In the genomic region with DNA sequence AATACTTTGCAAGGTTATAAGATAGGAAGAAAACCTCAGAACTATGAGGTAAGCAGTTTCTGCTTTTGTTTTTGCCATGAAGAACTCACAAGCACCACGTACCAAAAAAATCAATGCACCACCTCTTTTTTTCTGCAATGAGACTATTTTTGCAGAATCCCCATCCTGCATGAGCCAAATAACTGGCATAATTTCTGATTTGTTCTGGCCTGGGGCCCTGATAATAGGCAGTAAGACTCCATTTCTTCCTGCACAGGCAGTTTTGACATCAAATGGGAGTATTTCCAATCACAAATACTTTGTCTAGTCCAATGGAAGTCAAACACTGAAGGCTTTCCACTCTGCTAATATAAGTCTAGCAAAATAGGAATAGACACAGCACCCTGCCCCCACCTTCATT, we compare ENCODE assay signal across 23 mouse cellular contexts. TPM values are rescaled to one million over a fixed set of nuclear protein-coding genes. Genes with fewer than 3 reads are reported as not detected.
A peak's percentile ranks its signal among the peaks of the same experiment; 100 is the strongest.
DNase-seq lines count a peak whose midpoint lies in the region; ATAC-seq lines count a peak whose summit lies in the region.
"Had no signal": no experiment of that assay in that cellular context is flagged by ENCODE, and none has a peak within 500 bp of the region (broad histone marks: within the 10 kb centered on the region; RNA-seq: fewer than 3 reads in every experiment).

No protein-coding gene starts in this region.

- no peak overlapping the region for H3K4me3 ChIP-seq in embryonic facial prominence, embryonic 13.5 days
- no peak overlapping the region for H3K4me3 ChIP-seq in embryonic facial prominence, embryonic 10.5 days
- no peak overlapping the region for H3K4me3 ChIP-seq in limb, embryonic 12.5 days (replicated peaks)
- H3K4me3 ChIP-seq: embryonic facial prominence, embryonic 12.5 days; left cerebral cortex, adult 2 months had no signal

- H3K4me1 ChIP-seq in embryonic facial prominence, embryonic 13.5 days, result peaks cover 26% of the 10 kb centered on the region
- H3K4me1 ChIP-seq in embryonic facial prominence, embryonic 10.5 days, result peaks cover 34% of the 10 kb centered on the region
- peaks cover 37% of the 10 kb centered on the region for H3K4me1 ChIP-seq in limb, embryonic 12.5 days (replicated peaks)

- no peaks in the 10 kb centered on the region for H3K9me3 ChIP-seq in embryonic facial prominence, embryonic 13.5 days
- no peaks in the 10 kb centered on the region for H3K9me3 ChIP-seq in embryonic facial prominence, embryonic 10.5 days
- H3K9me3 ChIP-seq in limb, embryonic 12.5 days, result no peaks in the 10 kb centered on the region
- H3K9me3 ChIP-seq: embryonic facial prominence, embryonic 12.5 days had no signal

- H3K27me3 ChIP-seq in embryonic facial prominence, embryonic 13.5 days, result no peaks in the 10 kb centered on the region
- H3K27me3 ChIP-seq in embryonic facial prominence, embryonic 10.5 days (replicated peaks; ENCODE audit: low read depth, poor library complexity, severe bottlenecking), result no peaks in the 10 kb centered on the region
- no peaks in the 10 kb centered on the region for H3K27me3 ChIP-seq in limb, embryonic 12.5 days
- H3K27me3 ChIP-seq: embryonic facial prominence, embryonic 12.5 days had no signal

- H3K4me2 ChIP-seq in embryonic facial prominence, embryonic 13.5 days, result no peak overlapping the region
- no peak overlapping the region for H3K4me2 ChIP-seq in limb, embryonic 12.5 days
- H3K4me2 ChIP-seq: embryonic facial prominence, embryonic 12.5 days; hindbrain, embryonic 14.5 days had no signal

- no peak for DNase-seq in embryonic facial prominence, embryonic 10.5 days (ENCODE audit: low spot score)
- peak; percentile 42 for DNase-seq in Muller cell, postnatal 12 days (ENCODE audit: inconsistent ontology term)
- peak; percentile 32 for DNase-seq in lung, postnatal 14 days
- DNase-seq: adrenal gland, postnatal 36 days; cerebellum, postnatal 14 days; gastrocnemius, postnatal 36 days; heart, postnatal 4 days; kidney, adult 18-20 months; layer of hippocampus, adult 9-11 months; thymus, postnatal 36 days had no signal

- no peak overlapping the region for H3K9ac ChIP-seq in embryonic facial prominence, embryonic 13.5 days
- H3K9ac ChIP-seq in limb, embryonic 12.5 days (replicated peaks), result no peak overlapping the region
- H3K9ac ChIP-seq: embryonic facial prominence, embryonic 12.5 days; hindbrain, embryonic 14.5 days; liver, embryonic 14.5 days had no signal

- H3K27ac ChIP-seq in embryonic facial prominence, embryonic 13.5 days, result peak overlapping the region; percentile 51; the same call in 1 of the 2 replicates
- H3K27ac ChIP-seq in embryonic facial prominence, embryonic 10.5 days (replicated peaks), result no peak overlapping the region
- H3K27ac ChIP-seq in limb, embryonic 12.5 days, result peak overlapping the region; percentile 84
- H3K27ac ChIP-seq: hindbrain, embryonic 14.5 days; kidney, postnatal 0 days; left cerebral cortex, adult 2 months; liver, embryonic 14.5 days; macrophage had no signal

- no peak for ATAC-seq in embryonic facial prominence, embryonic 13.5 days (ENCODE audit: insufficient number of reproducible peaks, insufficient read depth, low FRiP score, low TSS enrichment, low read depth)
- peak; percentile 34; the same call in 1 of the 2 replicates for ATAC-seq in limb, embryonic 12.5 days (ENCODE audit: insufficient number of reproducible peaks, insufficient read depth, low FRiP score, low TSS enrichment, low read depth)
- no peak for ATAC-seq in CD4-positive, CD25-positive, alpha-beta regulatory T cell, adult 4 months
- no peak for ATAC-seq in activated CD4-positive, CD25-positive, alpha-beta regulatory T cell, adult 4 months
- ATAC-seq: inflammation-experienced regulatory T-cells, adult 6 months had no signal

- WGBS in embryonic facial prominence, embryonic 13.5 days, result 17% methylated on average over 1 of the region's 1 CpGs
- WGBS in embryonic facial prominence, embryonic 10.5 days, result 82% methylated on average over 1 of the region's 1 CpGs
- 65% methylated on average over 1 of the region's 1 CpGs for WGBS in limb, embryonic 12.5 days

- H3K36me3 ChIP-seq in embryonic facial prominence, embryonic 13.5 days, result no peaks in the 10 kb centered on the region
- H3K36me3 ChIP-seq in embryonic facial prominence, embryonic 10.5 days (replicated peaks), result no peaks in the 10 kb centered on the region
- H3K36me3 ChIP-seq in limb, embryonic 12.5 days, result no peaks in the 10 kb centered on the region
- H3K36me3 ChIP-seq: embryonic facial prominence, embryonic 12.5 days had no signal

RNA-seq across cellular contexts. Expression of gene Spata18, which starts 42.6 kb away (rescaled TPM):
- polyA plus RNA-seq in embryonic facial prominence, embryonic 13.5 days (2015; fragmentation: Nextera tagmentation; extraction: Ambion mirVana), result 0.21 TPM in 1 of 2 replicates, not detected in the other
- 0.15 TPM in 1 of 2 replicates, not detected in the other for polyA plus RNA-seq in embryonic facial prominence, embryonic 10.5 days (2016; fragmentation: Nextera tagmentation; extraction: Ambion mirVana)
- 1.9 and 2.0 TPM in 2 replicates for polyA plus RNA-seq in limb, embryonic 12.5 days (2016; fragmentation: Nextera tagmentation; extraction: Ambion mirVana)
- polyA plus RNA-seq in CD4-positive, CD25-positive, alpha-beta regulatory T cell, adult 4 months (2017; shearing (Covaris generic)), result not detected
- polyA plus RNA-seq in activated CD4-positive, CD25-positive, alpha-beta regulatory T cell, adult 4 months (2017; shearing (Covaris generic)), result not detected
- polyA plus RNA-seq: inflammation-experienced regulatory T-cells, adult 6 months; large intestine, adult 2 months; liver, embryonic 14.5 days; macrophage; spleen, adult 2 months had no signal

RNA-seq across cellular contexts. Expression of gene Sgcb, which starts 46.2 kb away (rescaled TPM):
- polyA plus RNA-seq in embryonic facial prominence, embryonic 13.5 days (2015; fragmentation: Nextera tagmentation; extraction: Ambion mirVana), result 32.7 and 33.4 TPM in 2 replicates
- 18.8 and 19.1 TPM in 2 replicates for polyA plus RNA-seq in embryonic facial prominence, embryonic 10.5 days (2016; fragmentation: Nextera tagmentation; extraction: Ambion mirVana)
- polyA plus RNA-seq in limb, embryonic 12.5 days (2016; fragmentation: Nextera tagmentation; extraction: Ambion mirVana), result 35.1 and 38.2 TPM in 2 replicates
- polyA plus RNA-seq in CD4-positive, CD25-positive, alpha-beta regulatory T cell, adult 4 months (2017; shearing (Covaris generic)), result 10 to 100 TPM; 11.1 to 16.5 TPM
- 10 to 100 TPM in 1 of 2 experiments, 1 to 10 TPM in 1; 9.7 to 11.0 TPM for polyA plus RNA-seq in activated CD4-positive, CD25-positive, alpha-beta regulatory T cell, adult 4 months (2017; shearing (Covaris generic))
